Mouse (Mus musculus): Measurements from ENCODE around the gene 8030474K03Rik. TPM values are rescaled to one million over a fixed set of nuclear protein-coding genes. Genes with fewer than 3 reads are reported as not detected.
"Not testable (repeated sequence)": the region's sequence is repeated elsewhere in the genome, so short reads cannot be mapped to it uniquely, and the experiment has no call there.

Gene 8030474K03Rik
- polyA plus RNA-seq, 1 experiment = not detected

GRCm38 (mm10) chrX:101791551-101791950 is 2.9 kb upstream of the 8030474K03Rik start:
- Histone ChIP-seq H3K4me1 (ENCODE audit: control insufficient read depth, insufficient read depth, low read length) (no peaks in the 10 kb centered on the region), H3K4me3 (ENCODE audit: insufficient read depth, low read depth, low read length) (no peak overlapping the region), H3K27ac (ENCODE audit: insufficient read depth, low read depth, low read length) (no peak overlapping the region)
- WGBS = 49% methylated on average over 4 of the region's 4 CpGs
- TF ChIP-seq CTCF (IDR thresholded peaks at IDR 0.05; ENCODE audit: insufficient read depth, low read depth, low read length) (no peak), POLR2A (IDR thresholded peaks at IDR 0.05; ENCODE audit: insufficient read depth, low read depth, low read length) (no peak)

GRCm38 (mm10) chrX:101805512-101805911 is 11.1 kb downstream of the 8030474K03Rik start:
- H3K27ac ChIP-seq (ENCODE audit: insufficient read depth, low read depth, low read length) = no peak overlapping the region
- TF ChIP-seq POLR2A (IDR thresholded peaks at IDR 0.05; ENCODE audit: insufficient read depth, low read depth, low read length) (no peak), CTCF (IDR thresholded peaks at IDR 0.05; ENCODE audit: insufficient read depth, low read depth, low read length) (no peak)
- 35% methylated on average over 2 of the region's 2 CpGs for WGBS
- no peak overlapping the region for H3K4me3 ChIP-seq (ENCODE audit: insufficient read depth, low read depth, low read length)
- no peaks in the 10 kb centered on the region for H3K4me1 ChIP-seq (ENCODE audit: control insufficient read depth, insufficient read depth, low read length)

GRCm38 (mm10) chrX:101811750-101812149 is 17.3 kb downstream of the 8030474K03Rik start:
- Histone ChIP-seq H3K4me3 (ENCODE audit: insufficient read depth, low read depth, low read length) (no peak overlapping the region), H3K27ac (ENCODE audit: insufficient read depth, low read depth, low read length) (no peak overlapping the region), H3K4me1 (ENCODE audit: control insufficient read depth, insufficient read depth, low read length) (no peaks in the 10 kb centered on the region)
- WGBS = 38% methylated on average over 3 of the region's 3 CpGs
- TF ChIP-seq CTCF (IDR thresholded peaks at IDR 0.05; ENCODE audit: insufficient read depth, low read depth, low read length) = no peak
- TF ChIP-seq POLR2A (IDR thresholded peaks at IDR 0.05; ENCODE audit: insufficient read depth, low read depth, low read length) = no peak

- TF ChIP-seq CTCF (IDR thresholded peaks at IDR 0.05; ENCODE audit: insufficient read depth, low read depth, low read length) (0 out of 2 replicates have a peak, but pooled peaks have one; percentile 5), POLR2A (IDR thresholded peaks at IDR 0.05; ENCODE audit: insufficient read depth, low read depth, low read length) (no peak)
- no peak overlapping the region for H3K27ac ChIP-seq (ENCODE audit: insufficient read depth, low read depth, low read length)
- H3K4me1 ChIP-seq (ENCODE audit: control insufficient read depth, insufficient read depth, low read length) = peaks cover 2% of the 10 kb centered on the region; the same call in 1 of the 2 replicates
- 63% methylated on average over 1 of the region's 1 CpGs for WGBS
- H3K4me3 ChIP-seq (ENCODE audit: insufficient read depth, low read depth, low read length) = no peak overlapping the region
Observed at GRCm38 (mm10) chrX:101819163-101819562, 24.7 kb downstream of the 8030474K03Rik start.

- not testable (repeated sequence) for H3K4me3 ChIP-seq (ENCODE audit: insufficient read depth, low read depth, low read length); H3K27ac ChIP-seq (ENCODE audit: insufficient read depth, low read depth, low read length); H3K4me1 ChIP-seq (ENCODE audit: control insufficient read depth, insufficient read depth, low read length)
Observed at GRCm38 (mm10) chrX:101819980-101820379, 25.5 kb downstream of the 8030474K03Rik start.

- no peak overlapping the region for H3K4me3 ChIP-seq (ENCODE audit: insufficient read depth, low read depth, low read length)
- peaks cover 10% of the 10 kb centered on the region; the same call in 1 of the 2 replicates for H3K4me1 ChIP-seq (ENCODE audit: control insufficient read depth, insufficient read depth, low read length)
- 81% methylated on average over 5 of the region's 5 CpGs for WGBS
- no peak overlapping the region for H3K27ac ChIP-seq (ENCODE audit: insufficient read depth, low read depth, low read length)
- no peak for TF ChIP-seq POLR2A (IDR thresholded peaks at IDR 0.05; ENCODE audit: insufficient read depth, low read depth, low read length)
- TF ChIP-seq CTCF (IDR thresholded peaks at IDR 0.05; ENCODE audit: insufficient read depth, low read depth, low read length) = no peak
Observed at GRCm38 (mm10) chrX:101847191-101847795, 52.8 kb downstream of the 8030474K03Rik start.

Other genes starting within 250 kb of the 8030474K03Rik start
- 377 and 593 TPM in 2 replicates for gene Ogt, start 154.6 kb upstream of the 8030474K03Rik start, polyA plus RNA-seq (2012; ENCODE audit: insufficient read depth, insufficient read length, low replicate concordance, missing spikeins)
- not detected in 2 replicates for gene Cxcr3, start 60.4 kb upstream of the 8030474K03Rik start, polyA plus RNA-seq (2012; ENCODE audit: insufficient read depth, insufficient read length, low replicate concordance, missing spikeins)
- gene Gm4779, start 233 bp upstream of the 8030474K03Rik start, polyA plus RNA-seq (2012; ENCODE audit: insufficient read depth, insufficient read length, low replicate concordance, missing spikeins) = not detected in 2 replicates
- gene Nhsl2, start 54.7 kb downstream of the 8030474K03Rik start, polyA plus RNA-seq (2012; ENCODE audit: insufficient read depth, insufficient read length, low replicate concordance, missing spikeins) = not detected in 2 replicates

Data from olfactory bulb, adult 2 months (tissue).